Mouse (Mus musculus) ES-E14 (cell line): ENCODE results near the gene Dusp1. TPM values are rescaled to one million over a fixed set of nuclear protein-coding genes. Genes with fewer than 3 reads are reported as not detected.

Experiments
- DNase-seq: peaks from one replicate; pipeline ENCODE4 v3.0.0-alpha.2; 2013; ENCODE audit warnings: low read depth, low spot score
- H3K27ac ChIP-seq: 2 replicates; pipeline ENCODE4 v1.5.1; 2012; ENCODE audit warnings: low read depth, mild to moderate bottlenecking, low read length, moderate library complexity, mixed read lengths; ENCODE audit not compliant: poor library complexity, insufficient read depth, severe bottlenecking
- H3K36me3 ChIP-seq: 2 replicates; pipeline ENCODE4 v1.6.1; 2012; ENCODE audit warnings: mild to moderate bottlenecking, low read length, moderate library complexity, mixed read lengths; ENCODE audit not compliant: control insufficient read depth, poor library complexity, insufficient read depth, severe bottlenecking
- H3K4me1 ChIP-seq, 2 experiments: fragments of 150-350 bp in 1 of 2; sonication (generic) in 1 of 2; 2 replicates each; pipeline ENCODE4 v1.6.1; 2012; ENCODE audit warnings: low read length in 2 of 2, mild to moderate bottlenecking in 1 of 2, mixed read lengths in 1 of 2; ENCODE audit not compliant: control insufficient read depth in 2 of 2, insufficient read depth in 2 of 2, poor library complexity in 1 of 2
- H3K4me3 ChIP-seq, 2 experiments: fragments of 150-350 bp in 1 of 2; sonication (generic) in 1 of 2; 2 replicates each; pipeline ENCODE4 v1.5.1; 2012; ENCODE audit warnings: low read length in 2 of 2, low read depth in 1 of 2, mild to moderate bottlenecking in 1 of 2, mixed read lengths in 1 of 2; ENCODE audit not compliant: insufficient read depth in 1 of 2, poor library complexity in 1 of 2, severe bottlenecking in 1 of 2
- H3K9ac ChIP-seq: 2 replicates; pipeline ENCODE4 v1.6.1; 2012; ENCODE audit warnings: low read depth, mild to moderate bottlenecking, low read length, mixed read lengths; ENCODE audit not compliant: poor library complexity, insufficient read depth, severe bottlenecking
- H3K9me3 ChIP-seq: fragments of 150-350 bp; sonication (generic); 2 replicates; pipeline ENCODE4 v1.6.1; 2012; ENCODE audit warnings: low read depth, mild to moderate bottlenecking, low read length; ENCODE audit not compliant: control insufficient read depth, insufficient read depth
- CHD2 ChIP-seq: IDR thresholded peaks from 2 replicates; pipeline ENCODE4 v1.6.1; 2014; ENCODE audit warnings: mild to moderate bottlenecking, low read depth, low read length, inconsistent platforms
- HCFC1 ChIP-seq: IDR thresholded peaks from 2 replicates; pipeline ENCODE4 v1.6.1; 2012; ENCODE audit warnings: low read length, inconsistent platforms, borderline replicate concordance; ENCODE audit not compliant: insufficient read depth
- MAFK ChIP-seq: IDR thresholded peaks from 2 replicates; pipeline ENCODE4 v1.6.1; 2014; ENCODE audit warnings: mild to moderate bottlenecking, low read depth, low read length, inconsistent platforms; ENCODE audit not compliant: insufficient read depth
- ZC3H11A ChIP-seq: IDR thresholded peaks from 2 replicates; pipeline ENCODE4 v1.6.1; 2012; ENCODE audit warnings: low read depth, mild to moderate bottlenecking, inconsistent platforms, low read length, borderline replicate concordance
- ZNF384 ChIP-seq: IDR thresholded peaks from 2 replicates; pipeline ENCODE4 v1.6.1; 2012; ENCODE audit warnings: low read depth, low read length, inconsistent platforms
- in situ Hi-C, 2 experiments: fragments of 600-800 bp; cut with MboI; formaldehyde crosslinking; loops; one replicate each; pipeline ENCODE4 v1.15.1; 2025; ENCODE audit warnings: low sequenced_read_pairs in 2 of 2, inconsistent platforms in 1 of 2; ENCODE audit not compliant: unreplicated experiment in 2 of 2
- total RNA-seq: library from RNA; depleted of rRNA; stranded (reverse); fragments of 300-350 nt; gene quantifications from 2 replicates; pipeline ENCODE4 v1.2.3, GENCODE M21; 2012

Dusp1 gene
- total RNA-seq, 1 experiment: 21.2 TPM

- H3K36me3 ChIP-seq: peaks cover 14% of the 10 kb centered on the region
- H3K9ac ChIP-seq: peak overlapping the region; percentile 91
- DNase-seq: peak; percentile 94
- in situ Hi-C loops: no loop called here
- no peaks in the 10 kb centered on the region for H3K9me3 ChIP-seq
- peak overlapping the region; percentile 87 to 96 for H3K4me3 ChIP-seq
- TF ChIP-seq ZNF384: no peak
- 0 out of 2 replicates have a peak, but pooled peaks have one; percentile 17 for TF ChIP-seq CHD2
- TF ChIP-seq HCFC1: peak; percentile 33; the same call in 1 of the 2 replicates
- no peak for TF ChIP-seq MAFK
- TF ChIP-seq ZC3H11A: no peak
- H3K4me1 ChIP-seq: peaks cover 7 to 42% of the 10 kb centered on the region in 2 experiments
- H3K27ac ChIP-seq: peak overlapping the region; percentile 96
These were observed 53.5 kb downstream of the Dusp1 start for GRCm38 (mm10) chr17:26508345-26508960.

- Histone ChIP-seq H3K9ac (peak overlapping the region; percentile 83), H3K4me3 (peak overlapping the region; percentile 87 to 96), H3K36me3 (peaks cover 14% of the 10 kb centered on the region), H3K27ac (peak overlapping the region; percentile 58; the same call in 1 of the 2 replicates), H3K4me1 (peaks cover 7 to 44% of the 10 kb centered on the region in 2 experiments), H3K9me3 (no peaks in the 10 kb centered on the region)
- DNase-seq: peak; percentile 34
- in situ Hi-C loops: no loop called here
- no peak for TF ChIP-seq CHD2
- TF ChIP-seq ZC3H11A: no peak
- TF ChIP-seq ZNF384: no peak
- TF ChIP-seq HCFC1: no peak; the same call in 1 of the 2 replicates
- no peak for TF ChIP-seq MAFK
These were observed 54.0 kb downstream of the Dusp1 start for GRCm38 (mm10) chr17:26507966-26508344.

GRCm38 (mm10) chr17:26506997-26507871 lies 54.7 kb downstream of the Dusp1 start:
- peaks cover 14% of the 10 kb centered on the region for H3K36me3 ChIP-seq
- in situ Hi-C loops: no loop called here
- peak overlapping the region; percentile 83 for H3K9ac ChIP-seq
- H3K9me3 ChIP-seq: no peaks in the 10 kb centered on the region
- DNase-seq: no peak
- no peak for TF ChIP-seq MAFK
- TF ChIP-seq ZC3H11A: no peak
- no peak for TF ChIP-seq CHD2
- no peak for TF ChIP-seq ZNF384
- peak overlapping the region; percentile 87 to 96 for H3K4me3 ChIP-seq
- peaks cover 10 to 42% of the 10 kb centered on the region in 2 experiments for H3K4me1 ChIP-seq
- peak overlapping the region; percentile 58; the same call in 1 of the 2 replicates for H3K27ac ChIP-seq

- peaks cover 9 to 38% of the 10 kb centered on the region in 2 experiments for H3K4me1 ChIP-seq
- in situ Hi-C loops: no loop called here
- TF ChIP-seq MAFK: peak; percentile 58
- no peak for TF ChIP-seq ZC3H11A
- peaks cover 14% of the 10 kb centered on the region for H3K36me3 ChIP-seq
- no peak overlapping the region for H3K27ac ChIP-seq
- H3K4me3 ChIP-seq: peak overlapping the region in 1 of 2 experiments; percentile 87; a peak in 2 of 4 replicates
- DNase-seq: no peak
- H3K9me3 ChIP-seq: no peaks in the 10 kb centered on the region
- H3K9ac ChIP-seq: peak overlapping the region; percentile 83
These were observed 55.8 kb downstream of the Dusp1 start for GRCm38 (mm10) chr17:26506031-26506641.
